Mouse (Mus musculus) kidney, postnatal 0 days (tissue): ENCODE measurements at regions not wholly inside any gene's neighbourhood (a gene's known extent, or its start where the extent isn't known, plus 50 kb on each side); places are given as distances from the start of the nearest gene placed in this dataset.

Experiments used
- ATAC-seq: fragments of 200-750 bp; cut with Nextera tagmentation; replicated peaks from 2 replicates; pipeline ENCODE4 v1.8.0; 2017; ENCODE audit warnings: low read depth, moderate number of reproducible peaks, moderate TSS enrichment, moderate library complexity; ENCODE audit not compliant: low FRiP score
- DNase-seq: peaks from one replicate; pipeline ENCODE4 v3.0.0-alpha.2; 2016; ENCODE audit warnings: low spot score
- H3K27ac ChIP-seq: fragments of 300-500 bp; sonication (generic); 2 replicates; pipeline ENCODE4 v1.5.1; 2014; ENCODE audit warnings: mild to moderate bottlenecking
- H3K27me3 ChIP-seq: fragments of 300-500 bp; sonication (generic); 2 replicates; pipeline ENCODE4 v1.6.1; 2014; ENCODE audit warnings: low read length, mixed read lengths; ENCODE audit not compliant: insufficient read depth
- H3K36me3 ChIP-seq: fragments of 300-500 bp; sonication (generic); 2 replicates; pipeline ENCODE4 v1.6.1; 2014; ENCODE audit warnings: low read length, mixed read lengths; ENCODE audit not compliant: insufficient read depth
- H3K4me1 ChIP-seq: fragments of 300-500 bp; sonication (generic); replicated peaks from 2 replicates; pipeline ENCODE4 v1.6.1; 2014; ENCODE audit warnings: antibody characterized with exemption, low read length, mixed read lengths; ENCODE audit not compliant: insufficient read depth
- H3K4me2 ChIP-seq: fragments of 300-500 bp; sonication (generic); 2 replicates; pipeline ENCODE4 v1.6.1; 2014; ENCODE audit warnings: mild to moderate bottlenecking, low read length, moderate library complexity, mixed read lengths
- H3K4me3 ChIP-seq: fragments of 300-500 bp; sonication (generic); replicated peaks from 2 replicates; pipeline ENCODE4 v1.5.1; 2014; ENCODE audit warnings: low read depth, low read length
- H3K9ac ChIP-seq: fragments of 300-500 bp; sonication (generic); 2 replicates; pipeline ENCODE4 v1.6.1; 2014; ENCODE audit warnings: low read depth, low read length
- H3K9me3 ChIP-seq: fragments of 300-500 bp; sonication (generic); replicated peaks from 2 replicates; pipeline ENCODE4 v1.6.1; 2016; ENCODE audit warnings: low read length, inconsistent platforms, mixed read lengths
- CTCF ChIP-seq: IDR thresholded peaks from 2 replicates; pipeline ENCODE4 v1.5.1; 2016; ENCODE audit warnings: antibody characterized with exemption, low read depth, mild to moderate bottlenecking, moderate library complexity
- WGBS: fragments of 180-500 bp; shearing (Covaris S2); extraction: QIAGEN DNeasy Blood & Tissue Kit; methylation state at CpG from one replicate; pipeline ENCODE4 v1.1.7; 2014; 5-methylcytosine and 5-hydroxymethylcytosine counted together

DNA sequence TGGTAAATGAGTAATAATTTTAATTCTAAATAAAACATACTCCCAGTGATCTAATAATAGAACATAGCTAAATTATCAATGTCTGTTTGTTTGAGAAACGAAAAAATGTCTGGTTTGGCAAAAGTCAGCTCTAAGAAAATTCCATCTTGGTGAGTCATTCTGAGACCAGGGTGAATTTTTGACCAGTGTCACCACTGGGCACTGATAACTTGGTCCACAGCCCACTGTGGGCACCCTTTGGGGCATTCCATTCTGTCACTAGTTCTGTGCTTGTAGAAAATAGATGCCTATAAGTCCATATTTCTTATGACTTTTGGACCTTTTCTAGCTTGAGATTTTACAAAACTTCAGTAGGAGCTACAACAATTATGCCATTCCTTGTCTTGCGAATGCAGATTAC lies 515.1 kb upstream of the A830018L16Rik start:
- no peak for DNase-seq
- Histone ChIP-seq H3K4me1 (no peaks in the 10 kb centered on the region), H3K9ac (no peak overlapping the region), H3K36me3 (no peaks in the 10 kb centered on the region), H3K27ac (no peak overlapping the region), H3K4me2 (no peak overlapping the region), H3K9me3 (no peaks in the 10 kb centered on the region), H3K27me3 (no peaks in the 10 kb centered on the region), H3K4me3 (no peak overlapping the region)
- WGBS = 75% methylated on average over 2 of the region's 2 CpGs
- no peak for TF ChIP-seq CTCF
- no peak for ATAC-seq

- no peak for TF ChIP-seq CTCF
- ATAC-seq (no peak), DNase-seq (no peak)
- Histone ChIP-seq H3K4me3 (no peak overlapping the region), H3K4me1 (no peaks in the 10 kb centered on the region), H3K27me3 (no peaks in the 10 kb centered on the region), H3K9ac (no peak overlapping the region), H3K27ac (no peak overlapping the region), H3K36me3 (no peaks in the 10 kb centered on the region), H3K4me2 (no peak overlapping the region), H3K9me3 (no peaks in the 10 kb centered on the region)
- WGBS = 59% methylated on average over 1 of the region's 1 CpGs
Observed at GRCm38 (mm10) chr1:10902721-10903120, 511.2 kb upstream of the A830018L16Rik start.

DNA sequence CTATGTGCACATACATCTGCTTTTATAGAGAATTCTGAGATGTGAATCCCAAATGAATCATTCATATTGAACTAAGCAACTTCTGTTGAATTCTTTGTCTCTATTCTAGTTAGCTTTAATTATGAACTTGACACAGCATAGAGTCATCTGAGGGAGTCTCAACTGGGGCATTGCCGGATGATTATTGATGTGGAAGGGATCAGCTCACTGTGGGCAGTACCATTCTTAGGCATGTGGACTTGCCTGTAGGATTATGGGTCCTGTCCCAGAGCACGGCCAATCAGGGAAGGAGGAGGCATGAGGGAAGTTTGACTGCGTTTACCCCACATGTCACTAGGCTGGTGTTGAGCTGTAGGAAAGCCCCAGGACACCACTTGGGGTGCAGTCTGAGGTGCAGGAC lies 493.9 kb upstream of the A830018L16Rik start:
- ATAC-seq (no peak), DNase-seq (no peak)
- Histone ChIP-seq H3K4me3 (no peak overlapping the region), H3K4me1 (no peaks in the 10 kb centered on the region), H3K9ac (no peak overlapping the region), H3K27ac (no peak overlapping the region), H3K36me3 (no peaks in the 10 kb centered on the region), H3K9me3 (no peaks in the 10 kb centered on the region), H3K4me2 (no peak overlapping the region), H3K27me3 (no peaks in the 10 kb centered on the region)
- WGBS = 92% methylated on average over 3 of the region's 3 CpGs
- no peak for TF ChIP-seq CTCF

GRCm38 (mm10) chr1:10932378-10933077 lies 481.4 kb upstream of the A830018L16Rik start:
- Histone ChIP-seq H3K27ac (no peak overlapping the region), H3K4me2 (no peak overlapping the region), H3K27me3 (no peaks in the 10 kb centered on the region), H3K9me3 (no peaks in the 10 kb centered on the region), H3K4me1 (no peaks in the 10 kb centered on the region), H3K4me3 (no peak overlapping the region), H3K36me3 (no peaks in the 10 kb centered on the region), H3K9ac (no peak overlapping the region)
- 48% methylated on average over 5 of the region's 5 CpGs for WGBS
- TF ChIP-seq CTCF = no peak
- DNase-seq (no peak), ATAC-seq (no peak)

- no peaks in the 10 kb centered on the region for H3K27me3 ChIP-seq
- no peaks in the 10 kb centered on the region for H3K4me1 ChIP-seq
- ATAC-seq = no peak
- no peak for DNase-seq
- no peaks in the 10 kb centered on the region for H3K9me3 ChIP-seq
- no peak overlapping the region for H3K4me2 ChIP-seq
- H3K9ac ChIP-seq = no peak overlapping the region
- H3K27ac ChIP-seq = no peak overlapping the region
- H3K4me3 ChIP-seq = no peak overlapping the region
- TF ChIP-seq CTCF = no peak
- no peaks in the 10 kb centered on the region for H3K36me3 ChIP-seq
Observed at GRCm38 (mm10) chr1:10933206-10933605, 480.7 kb upstream of the A830018L16Rik start.

DNA sequence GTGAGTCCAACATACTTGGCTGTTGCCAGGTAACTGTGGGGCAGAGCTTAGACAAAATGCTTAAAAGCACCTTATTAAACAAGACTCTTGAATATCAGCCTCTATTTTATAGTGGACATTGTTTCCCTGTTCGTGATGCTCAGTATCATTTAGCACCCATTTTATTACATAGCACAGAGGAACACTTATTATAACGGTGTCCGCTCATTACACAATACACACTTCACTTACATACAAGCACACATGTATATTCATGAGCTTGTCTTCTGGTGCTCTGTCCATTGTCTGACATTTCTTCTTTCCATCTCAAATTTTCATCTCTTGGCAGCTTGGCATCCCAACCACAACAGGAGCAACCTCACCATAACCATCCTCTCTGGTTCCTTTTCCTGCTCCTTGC lies 475.5 kb upstream of the A830018L16Rik start:
- Histone ChIP-seq H3K9me3 (no peaks in the 10 kb centered on the region), H3K27ac (no peak overlapping the region), H3K4me2 (no peak overlapping the region), H3K27me3 (no peaks in the 10 kb centered on the region), H3K36me3 (no peaks in the 10 kb centered on the region), H3K9ac (no peak overlapping the region), H3K4me3 (no peak overlapping the region), H3K4me1 (no peaks in the 10 kb centered on the region)
- WGBS = 92% methylated on average over 3 of the region's 3 CpGs
- DNase-seq (no peak), ATAC-seq (no peak)
- no peak for TF ChIP-seq CTCF

- H3K9ac ChIP-seq = no peak overlapping the region
- H3K27ac ChIP-seq = no peak overlapping the region
- H3K36me3 ChIP-seq = no peaks in the 10 kb centered on the region
- 84% methylated on average over 3 of the region's 3 CpGs for WGBS
- no peak overlapping the region for H3K4me2 ChIP-seq
- no peaks in the 10 kb centered on the region for H3K4me1 ChIP-seq
- no peak for ATAC-seq
- TF ChIP-seq CTCF = no peak
- no peak for DNase-seq
- H3K27me3 ChIP-seq = no peaks in the 10 kb centered on the region
- H3K4me3 ChIP-seq = no peak overlapping the region
- no peaks in the 10 kb centered on the region for H3K9me3 ChIP-seq
Observed at GRCm38 (mm10) chr1:10940326-10940725, 473.6 kb upstream of the A830018L16Rik start.
